Mouse (Mus musculus) embryonic facial prominence, embryonic 15.5 days (tissue): ENCODE measurements around the gene Dnah14. TPM values are rescaled to one million over a fixed set of nuclear protein-coding genes. Genes with fewer than 3 reads are reported as not detected.
A peak's percentile ranks its signal among the peaks of the same experiment; 100 is the strongest.

Source experiments
- ATAC-seq: fragments of 200-750 bp; cut with Nextera tagmentation; 2 replicates; pipeline ENCODE4 v1.8.0; 2017; ENCODE audit warnings: low read depth, moderate TSS enrichment; ENCODE audit not compliant: insufficient number of reproducible peaks, low FRiP score, low TSS enrichment
- H3K27ac ChIP-seq: fragments of 300-500 bp; sonication (generic); replicated peaks from 2 replicates; pipeline ENCODE4 v1.5.1; 2015; ENCODE audit warnings: mild to moderate bottlenecking, inconsistent platforms
- H3K27me3 ChIP-seq: fragments of 300-500 bp; sonication (generic); 2 replicates; pipeline ENCODE4 v1.6.1; 2015; ENCODE audit warnings: inconsistent platforms
- H3K36me3 ChIP-seq: fragments of 300-500 bp; sonication (generic); 2 replicates; pipeline ENCODE4 v1.6.1; 2015; ENCODE audit warnings: mild to moderate bottlenecking, inconsistent platforms
- H3K4me1 ChIP-seq: fragments of 300-500 bp; sonication (generic); 2 replicates; pipeline ENCODE4 v1.6.1; 2015; ENCODE audit warnings: inconsistent platforms
- H3K4me2 ChIP-seq: fragments of 300-500 bp; sonication (generic); replicated peaks from 2 replicates; pipeline ENCODE4 v1.6.1; 2015; ENCODE audit warnings: mild to moderate bottlenecking, inconsistent platforms
- H3K4me3 ChIP-seq: fragments of 300-500 bp; sonication (generic); replicated peaks from 2 replicates; pipeline ENCODE4 v1.5.1; 2015; ENCODE audit warnings: mild to moderate bottlenecking, inconsistent platforms
- H3K9ac ChIP-seq: fragments of 300-500 bp; sonication (generic); 2 replicates; pipeline ENCODE4 v1.6.1; 2015; ENCODE audit warnings: inconsistent platforms
- H3K9me3 ChIP-seq: fragments of 300-500 bp; sonication (generic); replicated peaks from 2 replicates; pipeline ENCODE4 v1.6.1; 2016; ENCODE audit warnings: inconsistent platforms
- WGBS: fragments of 180-500 bp; shearing (Covaris S2); methylation state at CpG from one replicate; pipeline ENCODE4 v1.1.7; 2015; 5-methylcytosine and 5-hydroxymethylcytosine counted together
- polyA plus RNA-seq: library from polyadenylated mRNA; unstranded; fragments of >200 nt; fragmentation: Nextera tagmentation; extraction: Ambion mirVana; gene quantifications from 2 replicates; pipeline ENCODE4 v1.2.1, GENCODE M21; 2015

The Dnah14 gene
- polyA plus RNA-seq: 1.1 and 1.4 TPM in 2 replicates

DNA sequence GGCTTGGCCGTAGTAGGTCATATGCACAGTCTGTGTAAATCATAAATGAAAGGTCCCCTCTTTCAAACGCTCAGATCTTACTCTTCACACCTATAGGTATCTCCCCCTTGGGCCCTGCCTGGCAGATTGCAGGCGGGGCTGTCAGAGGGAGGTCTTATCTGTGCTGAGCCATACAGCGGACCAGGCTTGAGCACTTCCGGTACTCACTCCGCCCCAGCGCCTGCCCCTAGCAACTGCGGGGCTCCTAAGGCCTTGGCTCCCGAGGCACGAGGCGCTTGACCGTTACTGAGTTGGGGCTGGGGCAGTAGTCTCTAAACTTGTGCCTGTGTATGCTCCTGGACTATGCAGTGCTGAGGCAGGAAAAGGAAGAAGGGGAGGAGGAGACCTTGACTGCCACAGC lies at the start of gene Dnah14:
TSS of gene Dnah14 (plus strand) at position 238 of the 400 bp plus-strand sequence.
- H3K9ac ChIP-seq: no peak within 1 kb of the TSS
- no peak within 1 kb of the TSS for H3K27ac ChIP-seq
- no peaks in the 10 kb centered on the region for H3K27me3 ChIP-seq
- no peaks in the 10 kb centered on the region for H3K4me1 ChIP-seq
- H3K36me3 ChIP-seq: no peaks in the 10 kb centered on the region
- H3K4me3 ChIP-seq: no peak within 1 kb of the TSS
- no peak for ATAC-seq
- no peak within 1 kb of the TSS for H3K4me2 ChIP-seq
- no peaks in the 10 kb centered on the region for H3K9me3 ChIP-seq
- WGBS: 78% methylated on average over 12 of the region's 12 CpGs

DNA sequence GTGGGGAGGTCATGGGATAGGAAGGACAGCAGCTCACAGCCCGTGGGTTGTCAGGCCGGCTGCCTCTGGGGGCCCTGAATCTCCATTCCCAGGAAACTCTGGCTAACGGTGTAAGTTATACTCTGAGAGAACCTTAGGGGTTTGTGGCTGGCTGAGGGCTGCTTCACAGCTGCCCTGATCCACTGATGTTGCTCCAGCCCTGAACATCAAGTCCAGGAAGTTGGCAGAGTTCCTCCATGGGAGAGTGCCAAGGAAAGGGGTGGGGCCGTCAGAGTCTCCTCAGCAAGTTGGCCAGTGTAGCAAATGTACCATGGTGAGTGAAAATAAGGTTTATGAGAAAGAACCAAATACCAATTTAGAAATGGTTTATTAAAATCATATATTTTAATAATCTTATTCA lies 47.0 kb upstream of the Dnah14 start:
- Histone ChIP-seq H3K27ac (peak overlapping the region; percentile 70), H3K4me3 (no peak overlapping the region), H3K9ac (no peak overlapping the region), H3K4me1 (peaks cover 16% of the 10 kb centered on the region), H3K4me2 (no peak overlapping the region), H3K9me3 (no peaks in the 10 kb centered on the region), H3K27me3 (no peaks in the 10 kb centered on the region), H3K36me3 (no peaks in the 10 kb centered on the region)
- 17% methylated on average over 4 of the region's 4 CpGs for WGBS
- peak; percentile 68 for ATAC-seq

DNA sequence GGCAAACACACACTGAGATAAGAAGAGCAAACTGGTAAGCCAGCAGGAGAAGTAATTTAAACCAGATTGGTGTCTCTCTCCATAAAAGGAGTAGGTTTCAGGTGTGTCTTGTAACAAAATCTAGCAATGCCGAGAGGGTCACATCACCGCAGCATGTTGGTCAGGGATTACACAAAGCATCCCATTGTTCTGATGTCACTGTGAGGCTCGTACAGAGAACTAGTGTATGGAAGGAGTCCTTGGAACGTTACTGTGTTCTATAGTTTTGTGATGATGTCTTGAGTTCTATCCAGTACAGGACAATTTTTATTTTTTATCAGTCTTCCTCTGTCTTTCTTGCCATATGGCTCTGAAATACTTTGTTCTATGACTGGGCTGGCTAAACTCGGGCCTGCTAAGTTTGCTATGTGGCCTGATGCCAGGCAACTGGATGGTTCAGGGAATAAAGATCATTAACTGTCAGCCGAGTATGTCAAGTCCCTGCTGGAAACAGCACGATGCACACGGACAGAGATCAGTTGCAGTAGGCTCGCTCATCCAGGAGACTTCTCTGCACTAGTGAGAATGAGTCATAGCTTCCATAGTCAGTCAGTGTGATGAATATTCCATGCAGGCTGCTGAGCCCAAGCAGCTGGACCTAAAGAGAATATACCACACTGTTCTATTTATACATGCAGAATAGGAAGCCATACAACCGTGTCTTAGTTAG lies 41.0 kb upstream of the Dnah14 start:
- H3K27me3 ChIP-seq: no peaks in the 10 kb centered on the region
- peaks cover 27% of the 10 kb centered on the region for H3K4me1 ChIP-seq
- no peak overlapping the region for H3K9ac ChIP-seq

DNA sequence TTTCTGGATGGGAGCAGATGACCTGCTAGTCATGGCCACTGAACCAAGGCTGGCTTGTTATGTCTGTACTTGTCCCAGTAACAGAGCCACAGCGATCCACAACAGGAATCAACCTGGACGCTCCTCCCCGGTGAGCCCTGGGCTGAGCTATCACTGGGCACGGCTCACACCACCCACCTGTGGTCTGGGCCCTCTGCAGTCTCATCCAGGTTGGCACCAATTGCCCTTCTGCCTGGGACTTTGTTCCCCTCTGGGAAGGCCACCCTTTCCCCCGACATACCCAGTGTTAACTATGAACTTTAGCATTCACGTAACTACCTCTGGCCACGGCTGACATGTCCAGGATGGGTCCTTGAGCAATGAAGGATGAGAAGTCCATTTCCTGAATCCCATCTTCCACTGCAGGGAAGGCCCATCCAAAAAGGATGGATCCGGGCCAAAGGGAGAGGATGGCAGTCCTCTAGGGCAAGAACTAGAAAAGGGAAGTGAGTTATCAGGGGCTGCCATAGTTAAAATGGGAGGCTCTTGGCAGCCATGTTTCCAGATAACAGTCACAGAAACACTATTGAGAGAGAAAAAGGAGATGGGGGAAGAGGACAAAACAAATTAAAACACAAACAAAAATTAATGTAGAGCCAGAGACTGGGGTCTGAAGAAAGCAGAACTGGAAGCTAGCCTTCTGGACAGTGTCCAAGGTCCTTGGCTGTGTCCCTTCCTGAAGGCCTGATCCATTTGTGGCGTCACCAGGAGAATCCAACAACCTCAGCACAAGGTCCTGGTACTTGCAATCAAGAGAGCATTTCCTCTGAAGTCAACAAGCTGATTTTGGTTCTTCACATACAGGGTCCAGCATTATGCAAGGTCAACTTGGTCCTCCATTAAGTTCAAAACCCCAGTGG lies 38.5 kb upstream of the Dnah14 start:
- Histone ChIP-seq H3K27ac (no peak overlapping the region), H3K9me3 (no peaks in the 10 kb centered on the region), H3K4me3 (no peak overlapping the region), H3K4me2 (no peak overlapping the region), H3K27me3 (no peaks in the 10 kb centered on the region), H3K36me3 (no peaks in the 10 kb centered on the region), H3K4me1 (peaks cover 32% of the 10 kb centered on the region), H3K9ac (no peak overlapping the region)
- no peak for ATAC-seq
- WGBS: 95% methylated on average over 9 of the region's 9 CpGs

More for the DNA sequence above, 41.0 kb upstream of the Dnah14 start:
- Histone ChIP-seq H3K36me3 (no peaks in the 10 kb centered on the region), H3K9me3 (no peaks in the 10 kb centered on the region), H3K27ac (peak overlapping the region; percentile 53; the same call in 1 of the 2 replicates), H3K4me2 (no peak overlapping the region), H3K4me3 (no peak overlapping the region)
- peak; percentile 76 for ATAC-seq
- WGBS: 25% methylated on average over 10 of the region's 10 CpGs

DNA sequence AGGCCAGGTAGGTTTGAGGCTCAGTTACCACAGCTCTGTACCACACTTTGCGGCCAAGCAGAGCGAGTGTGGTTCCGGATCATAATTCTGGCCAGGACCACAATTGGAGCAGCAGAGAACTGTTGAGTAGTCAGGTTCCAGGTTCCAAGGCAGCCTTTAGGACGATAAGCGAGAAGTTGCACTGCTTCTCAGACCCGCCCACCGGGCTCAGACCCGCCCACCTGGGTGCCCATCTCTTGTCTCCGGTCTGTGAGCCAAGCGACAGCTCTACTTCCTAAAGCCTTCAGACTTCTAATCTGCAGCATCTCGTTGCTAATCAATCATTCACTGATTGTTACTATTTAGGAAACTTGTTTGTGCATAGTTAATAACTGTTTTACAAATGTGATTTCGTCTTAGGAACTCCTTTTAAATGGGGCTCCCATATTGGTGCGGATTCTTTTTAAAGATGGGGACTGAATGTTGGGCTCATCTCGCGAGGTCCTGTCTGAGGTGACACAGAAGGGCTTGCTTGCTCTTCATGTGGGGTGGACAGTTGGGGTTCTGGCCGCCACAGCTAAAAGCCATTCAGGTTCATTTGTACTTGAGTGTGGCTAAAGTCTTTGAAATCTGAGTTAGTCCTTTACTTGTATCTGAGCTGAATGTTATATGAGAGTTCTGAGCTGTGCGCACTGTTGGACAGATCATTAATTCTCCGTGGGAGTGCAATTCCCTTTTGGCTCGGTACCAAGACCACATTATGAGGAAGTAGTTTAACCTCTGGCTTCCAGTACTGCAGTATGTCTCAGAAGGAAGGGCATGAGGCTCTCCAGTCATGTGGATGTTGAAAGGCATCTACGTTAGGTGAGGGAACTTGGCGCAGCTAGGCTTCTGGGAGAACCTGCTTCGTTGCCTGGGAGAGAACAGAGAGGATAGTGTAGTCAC lies 36.3 kb upstream of the Dnah14 start:
- Histone ChIP-seq H3K4me1 (peaks cover 25% of the 10 kb centered on the region), H3K4me3 (no peak overlapping the region), H3K9me3 (no peaks in the 10 kb centered on the region), H3K9ac (no peak overlapping the region), H3K27me3 (peaks cover 6% of the 10 kb centered on the region; the same call in 1 of the 2 replicates), H3K4me2 (no peak overlapping the region), H3K36me3 (no peaks in the 10 kb centered on the region), H3K27ac (no peak overlapping the region)
- ATAC-seq: no peak
- 63% methylated on average over 22 of the region's 22 CpGs for WGBS

DNA sequence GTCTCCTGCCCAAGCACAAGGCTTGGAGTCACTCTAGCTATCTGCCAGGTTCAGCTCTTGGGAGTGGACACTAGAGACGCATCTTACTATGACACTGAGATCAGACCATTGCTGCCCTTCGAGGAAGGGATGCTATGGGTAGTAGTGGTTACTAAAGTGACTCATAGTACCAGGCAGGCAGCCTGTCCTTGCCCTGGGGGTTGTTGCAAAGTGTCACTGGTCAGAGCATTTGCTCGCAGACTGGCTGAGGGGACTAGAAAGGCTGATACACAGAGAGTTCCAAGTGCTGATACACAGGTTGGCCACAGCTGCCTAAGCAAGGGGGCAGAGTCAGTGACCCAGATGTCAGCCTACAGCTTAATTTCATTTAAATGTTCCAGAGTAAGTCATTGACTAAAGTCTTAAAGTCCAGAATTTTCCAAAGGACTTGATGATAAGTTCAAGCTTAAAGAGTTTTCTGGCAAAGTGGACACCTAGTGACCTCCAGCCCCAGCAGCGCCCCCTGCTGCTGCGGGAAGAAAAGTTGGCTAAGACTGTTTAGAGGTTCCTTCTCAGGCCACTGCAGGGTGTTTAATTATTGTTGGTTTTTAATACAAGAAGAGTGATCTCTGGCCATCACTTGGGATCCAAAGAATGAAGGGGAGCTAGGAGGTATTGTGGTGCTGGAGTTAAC lies 32.5 kb upstream of the Dnah14 start:
- Histone ChIP-seq H3K4me2 (no peak overlapping the region), H3K27me3 (peaks cover 6% of the 10 kb centered on the region; the same call in 1 of the 2 replicates), H3K36me3 (no peaks in the 10 kb centered on the region), H3K9ac (no peak overlapping the region), H3K27ac (no peak overlapping the region), H3K9me3 (no peaks in the 10 kb centered on the region), H3K4me3 (no peak overlapping the region), H3K4me1 (peaks cover 16% of the 10 kb centered on the region; the same call in 1 of the 2 replicates)
- 71% methylated on average over 5 of the region's 5 CpGs for WGBS
- ATAC-seq: no peak

DNA sequence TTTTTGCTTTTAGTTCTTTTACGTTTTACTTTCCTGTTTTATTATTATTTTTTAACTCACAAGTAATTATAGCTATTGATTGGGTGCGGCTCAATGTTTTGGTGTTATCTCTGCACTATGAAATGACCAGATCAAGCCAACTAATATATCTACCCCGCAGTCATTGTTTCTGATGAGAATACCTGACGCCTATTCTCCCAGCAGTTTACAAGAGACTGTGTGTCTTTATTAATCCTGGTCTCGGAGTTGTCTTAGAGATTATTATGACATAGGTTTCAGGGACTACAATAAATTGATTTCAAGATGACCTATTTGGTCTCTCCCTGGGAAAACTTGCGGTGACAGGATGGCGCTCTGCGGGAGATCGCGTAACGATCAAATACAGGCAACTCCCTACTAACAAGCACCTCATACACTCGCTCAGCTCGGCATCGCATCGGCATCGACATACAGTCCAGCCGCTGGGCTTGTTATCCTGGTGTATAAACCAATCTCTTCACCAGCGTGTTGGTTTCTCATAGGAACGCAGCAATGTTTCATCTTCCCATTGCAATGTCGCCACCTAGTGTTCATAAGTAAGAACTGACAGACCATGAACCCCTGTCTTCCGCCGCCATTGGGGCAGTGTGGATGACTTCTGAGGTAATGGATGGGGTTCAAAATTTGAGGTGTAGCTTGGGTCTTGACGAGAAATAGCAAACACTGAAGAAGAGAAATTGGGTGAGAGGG lies 31.2 kb upstream of the Dnah14 start:
- peaks cover 6% of the 10 kb centered on the region; the same call in 1 of the 2 replicates for H3K27me3 ChIP-seq
- H3K36me3 ChIP-seq: no peaks in the 10 kb centered on the region
- H3K4me3 ChIP-seq: no peak overlapping the region
- H3K27ac ChIP-seq: no peak overlapping the region
- whole genome bisulfite sequencing: 27% methylated on average over 23 of the region's 23 CpGs
- no peak overlapping the region for H3K9ac ChIP-seq
- ATAC-seq: peak; percentile 51; the same call in 1 of the 2 replicates
- H3K4me1 ChIP-seq: peaks cover 10% of the 10 kb centered on the region; the same call in 1 of the 2 replicates
- peak overlapping the region; percentile 36 for H3K4me2 ChIP-seq
- no peaks in the 10 kb centered on the region for H3K9me3 ChIP-seq

DNA sequence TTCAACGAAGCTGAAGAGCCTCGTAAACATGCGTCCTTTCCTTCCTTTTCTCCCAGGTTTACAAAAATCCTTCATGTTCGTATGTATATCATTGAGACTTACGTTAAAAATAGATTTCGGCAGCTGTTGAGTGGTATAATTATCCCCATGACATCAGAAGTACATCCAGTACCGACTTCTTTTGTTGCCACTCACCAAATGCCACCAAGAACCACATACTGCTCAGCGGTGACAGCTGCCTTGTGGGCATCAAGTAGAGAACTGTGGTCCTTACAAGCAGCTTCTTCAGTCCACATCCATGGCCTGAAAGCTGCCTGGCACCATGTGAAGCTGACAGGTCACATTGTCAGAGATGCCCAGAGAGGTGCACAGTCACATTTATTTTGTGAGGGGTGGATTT lies 26.4 kb upstream of the Dnah14 start:
- no peak overlapping the region for H3K9ac ChIP-seq
- H3K27me3 ChIP-seq: no peaks in the 10 kb centered on the region; the same call in 1 of the 2 replicates
- no peak overlapping the region for H3K27ac ChIP-seq
- H3K9me3 ChIP-seq: no peaks in the 10 kb centered on the region
- no peaks in the 10 kb centered on the region for H3K36me3 ChIP-seq
- ATAC-seq: no peak
- H3K4me2 ChIP-seq: no peak overlapping the region
- WGBS: 79% methylated on average over 8 of the region's 8 CpGs
- no peak overlapping the region for H3K4me3 ChIP-seq
- peaks cover 9% of the 10 kb centered on the region; the same call in 1 of the 2 replicates for H3K4me1 ChIP-seq

DNA sequence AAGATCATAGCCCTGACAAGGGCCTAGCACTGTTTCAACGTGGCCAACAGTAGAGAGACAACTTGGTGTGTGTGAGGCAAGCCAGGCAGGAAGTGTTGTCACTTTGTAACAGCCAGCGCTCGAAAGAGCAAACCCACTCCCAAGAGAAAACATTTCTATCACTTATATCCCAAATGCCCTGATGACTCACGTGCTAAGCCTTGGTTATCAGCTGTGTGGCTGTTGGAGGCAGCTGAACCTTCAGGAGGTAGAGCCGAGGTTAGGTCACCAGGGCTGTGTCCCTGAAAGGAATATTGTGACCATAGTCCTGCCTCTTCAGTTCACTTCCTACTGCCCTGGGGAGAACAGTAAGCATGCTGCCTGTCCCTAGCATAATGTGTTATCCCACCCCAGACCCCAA lies 25.5 kb upstream of the Dnah14 start:
- Histone ChIP-seq H3K4me1 (0 out of 2 replicates have a peak, but pooled peaks cover 5% of the 10 kb centered on the region), H3K4me2 (no peak overlapping the region), H3K36me3 (no peaks in the 10 kb centered on the region), H3K27me3 (no peaks in the 10 kb centered on the region; the same call in 1 of the 2 replicates), H3K9ac (no peak overlapping the region), H3K4me3 (no peak overlapping the region), H3K27ac (no peak overlapping the region), H3K9me3 (no peaks in the 10 kb centered on the region)
- 64% methylated on average over 5 of the region's 5 CpGs for WGBS
- no peak for ATAC-seq
